Mouse (Mus musculus): ENCODE measurements around the gene Ptbp3. TPM values are rescaled to one million over a fixed set of nuclear protein-coding genes. Genes with fewer than 3 reads are reported as not detected.

Ptbp3 gene
- total RNA-seq, 2 experiments from 2014 or later = 104 to 123 TPM

DNA sequence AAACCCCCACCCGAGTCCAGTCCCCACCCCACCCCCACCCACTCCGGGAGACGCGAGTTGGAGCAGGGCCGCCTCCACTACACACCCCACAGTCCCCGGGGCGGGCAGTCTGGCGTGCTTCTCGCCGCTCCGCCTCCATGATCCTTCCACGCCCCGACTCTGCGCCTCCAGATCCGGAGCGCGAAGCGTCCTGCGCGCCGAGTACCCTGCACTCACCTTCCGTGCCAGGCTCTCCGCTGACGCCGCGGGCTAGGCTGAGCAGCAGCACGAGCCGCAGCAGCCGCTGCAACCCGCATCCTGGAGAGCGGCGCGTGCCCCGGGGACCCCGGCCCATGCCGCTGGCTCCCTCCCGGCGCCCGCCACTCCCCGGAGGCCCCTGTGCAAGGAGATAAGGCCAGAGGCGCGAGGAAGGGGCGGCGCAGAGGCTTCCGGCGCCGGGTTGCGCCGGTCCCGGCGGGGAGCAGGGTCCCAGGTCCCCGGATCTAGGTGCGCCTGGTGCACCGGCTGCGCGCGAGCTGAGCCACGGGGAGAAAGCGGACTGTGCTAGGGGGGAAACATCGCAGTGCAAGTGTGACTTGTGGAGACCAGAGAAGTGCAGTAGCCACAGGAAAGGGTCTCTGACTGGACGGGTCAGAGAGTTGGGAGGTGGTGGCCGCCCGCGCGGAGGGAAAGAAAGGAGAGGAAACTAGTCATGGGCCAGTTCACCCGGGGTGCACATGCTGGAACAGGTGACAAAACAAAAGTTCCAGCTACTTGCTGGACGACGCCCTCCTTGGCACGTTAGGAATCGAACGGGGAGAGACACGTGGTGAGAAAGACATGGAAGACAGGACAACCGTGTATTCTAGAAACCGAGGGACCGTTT, 110.9 kb downstream of the Ptbp3 start, which contains the start of gene Susd1:
Susd1 (minus strand) TSS at position 644 of the 865 bp plus-strand sequence.
- DNase-seq = peak; percentile 82 to 84

DNA sequence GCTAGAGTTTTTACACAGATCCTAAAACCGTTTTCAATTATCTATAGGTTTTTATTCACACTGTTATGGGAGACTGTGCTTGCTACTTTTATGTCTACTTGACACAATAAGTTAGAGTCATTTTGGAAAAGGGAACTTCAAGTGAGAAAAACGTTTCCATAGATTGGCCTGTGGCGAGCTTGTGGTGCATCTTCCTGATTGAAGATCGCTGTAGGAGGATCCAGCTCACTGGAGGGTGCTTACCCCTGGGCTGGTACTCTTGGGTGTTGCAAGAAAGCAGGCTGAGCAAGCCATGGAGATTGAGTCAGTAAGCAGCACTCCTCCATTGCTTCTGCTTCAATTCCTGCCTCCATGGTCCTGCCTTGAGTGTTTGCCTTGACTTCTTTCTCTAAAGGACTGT, 113.2 kb downstream of the Ptbp3 start:
- DNase-seq = no peak

DNA sequence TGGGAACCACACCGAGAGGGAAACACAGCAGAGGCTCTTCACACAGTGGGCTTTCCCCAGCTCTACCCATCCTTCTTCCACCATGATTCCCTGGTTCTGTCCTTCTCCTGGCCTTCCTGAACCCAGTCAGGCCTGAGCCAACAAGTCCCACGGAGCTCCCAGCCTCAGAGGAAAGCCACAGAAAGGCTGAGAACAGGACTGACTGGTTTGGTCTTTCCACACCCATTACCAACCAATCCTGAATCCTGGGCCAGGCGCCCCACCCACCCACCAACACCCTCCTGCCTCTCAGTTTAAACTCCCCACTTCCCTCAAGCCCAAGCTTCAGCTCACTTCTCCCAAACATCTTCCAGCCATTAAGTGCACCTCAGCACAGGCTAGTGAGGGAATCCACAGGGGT, 115.1 kb downstream of the Ptbp3 start:
- DNase-seq = no peak

DNA sequence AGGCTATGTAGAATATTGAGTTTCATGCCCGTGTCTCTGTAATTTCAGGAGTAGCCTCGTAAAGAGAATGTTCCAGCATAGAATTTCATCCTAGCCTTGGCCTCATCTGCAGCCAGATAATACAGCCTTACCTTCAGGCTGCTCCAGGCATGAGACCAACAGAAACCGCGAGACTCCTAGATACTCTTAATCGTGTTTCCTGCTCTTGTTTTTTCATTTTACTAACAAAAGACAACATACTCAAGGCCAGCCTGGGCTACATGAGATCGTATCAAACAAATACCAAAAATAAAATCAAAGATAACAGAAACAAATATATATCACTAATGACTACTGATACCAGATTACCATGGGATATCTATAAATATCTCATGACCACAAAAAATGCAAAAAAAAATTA, 120.0 kb downstream of the Ptbp3 start:
- no peak for DNase-seq

- DNase-seq = no peak
Measured at GRCm38 (mm10) chr4:59426429-59426828, 122.7 kb downstream of the Ptbp3 start.

- no peak for DNase-seq
Measured at GRCm38 (mm10) chr4:59422808-59423207, 126.4 kb downstream of the Ptbp3 start.

GRCm38 (mm10) chr4:59422025-59422783, 127.0 kb downstream of the Ptbp3 start:
- DNase-seq = peak; percentile 30 to 42

Other genes with a start within 250 kb of the Ptbp3 start
- 1 to 10 TPM; 2.3 to 4.1 TPM for gene Susd1, start 110.7 kb downstream of the Ptbp3 start, total RNA-seq (2021)
- gene Hsdl2, start 32.2 kb upstream of the Ptbp3 start, total RNA-seq (2021) = 10 to 100 TPM; 79.9 to 82.5 TPM
- gene E130308A19Rik, start 76.8 kb upstream of the Ptbp3 start, total RNA-seq (2021) = 10 to 100 TPM; 14.5 to 16.6 TPM

Data from adrenal gland, postnatal 36 days (tissue).